Mouse (Mus musculus): ENCODE measurements around the gene Sorbs2. TPM values are rescaled to one million over a fixed set of nuclear protein-coding genes. Genes with fewer than 3 reads are reported as not detected.

Sorbs2 gene
- total and polyA plus RNA-seq, 2 experiments from 2014 or later = 33.2 to 88.8 TPM

- Histone ChIP-seq H3K4me2 (ENCODE audit: low read depth) (no peak overlapping the region), H3K27me3 (ENCODE audit: insufficient read depth, low read length) (no peaks in the 10 kb centered on the region), H3K27ac (ENCODE audit: low read depth, low read length) (no peak overlapping the region), H3K9me3 (ENCODE audit: low read length) (no peaks in the 10 kb centered on the region), H3K4me3 (ENCODE audit: low read depth, low read length) (no peak overlapping the region), H3K9ac (no peak overlapping the region), H3K4me1 (ENCODE audit: insufficient read depth) (no peaks in the 10 kb centered on the region), H3K36me3 (ENCODE audit: insufficient read depth) (no peaks in the 10 kb centered on the region)
- no peak for TF ChIP-seq CTCF (IDR thresholded peaks at IDR 0.05; ENCODE audit: low read depth)
- 89% methylated on average over 2 of the region's 2 CpGs for WGBS
- DNase-seq (no peak), ATAC-seq (no peak)
Measured at GRCm38 (mm10) chr8:45737266-45737665, 229.7 kb downstream of the Sorbs2 start.

- Histone ChIP-seq H3K4me1 (ENCODE audit: insufficient read depth) (no peaks in the 10 kb centered on the region), H3K27ac (ENCODE audit: low read depth, low read length) (no peak overlapping the region), H3K9ac (no peak overlapping the region), H3K4me2 (ENCODE audit: low read depth) (no peak overlapping the region), H3K36me3 (ENCODE audit: insufficient read depth) (no peaks in the 10 kb centered on the region), H3K4me3 (ENCODE audit: low read depth, low read length) (no peak overlapping the region), H3K27me3 (ENCODE audit: insufficient read depth, low read length) (no peaks in the 10 kb centered on the region), H3K9me3 (ENCODE audit: low read length) (no peaks in the 10 kb centered on the region)
- no peak for ATAC-seq
- DNase-seq = no peak
- TF ChIP-seq CTCF (IDR thresholded peaks at IDR 0.05; ENCODE audit: low read depth) = no peak
- 90% methylated on average over 2 of the region's 2 CpGs for WGBS
Measured at GRCm38 (mm10) chr8:45743326-45743725, 235.7 kb downstream of the Sorbs2 start.

- no peak overlapping the region for H3K27ac ChIP-seq (ENCODE audit: low read depth, low read length)
- H3K9me3 ChIP-seq (ENCODE audit: low read length) = no peaks in the 10 kb centered on the region
- no peaks in the 10 kb centered on the region for H3K36me3 ChIP-seq (ENCODE audit: insufficient read depth)
- DNase-seq (no peak), ATAC-seq (no peak)
- no peak overlapping the region for H3K4me2 ChIP-seq (ENCODE audit: low read depth)
- H3K27me3 ChIP-seq (ENCODE audit: insufficient read depth, low read length) = no peaks in the 10 kb centered on the region
- H3K9ac ChIP-seq = no peak overlapping the region
- no peaks in the 10 kb centered on the region for H3K4me1 ChIP-seq (ENCODE audit: insufficient read depth)
- H3K4me3 ChIP-seq (ENCODE audit: low read depth, low read length) = no peak overlapping the region
- TF ChIP-seq CTCF (IDR thresholded peaks at IDR 0.05; ENCODE audit: low read depth) = no peak
Measured at GRCm38 (mm10) chr8:45743739-45744138, 236.2 kb downstream of the Sorbs2 start.

GRCm38 (mm10) chr8:45751512-45752502 is 244.2 kb downstream of the Sorbs2 start:
- peaks cover 6% of the 10 kb centered on the region; the same call in 1 of the 2 replicates for H3K4me1 ChIP-seq (ENCODE audit: insufficient read depth)
- no peaks in the 10 kb centered on the region for H3K27me3 ChIP-seq (ENCODE audit: insufficient read depth, low read length)
- ATAC-seq (peak; percentile 68), DNase-seq (peak; percentile 49)
- no peaks in the 10 kb centered on the region for H3K36me3 ChIP-seq (ENCODE audit: insufficient read depth)
- H3K27ac ChIP-seq (ENCODE audit: low read depth, low read length) = peak overlapping the region; percentile 35; the same call in 1 of the 2 replicates
- no peaks in the 10 kb centered on the region for H3K9me3 ChIP-seq (ENCODE audit: low read length)
- no peak overlapping the region for H3K4me2 ChIP-seq (ENCODE audit: low read depth)
- no peak overlapping the region for H3K9ac ChIP-seq
- H3K4me3 ChIP-seq (ENCODE audit: low read depth, low read length) = no peak overlapping the region
- peak; percentile 47 for TF ChIP-seq CTCF (IDR thresholded peaks at IDR 0.05; ENCODE audit: low read depth)
- WGBS = 55% methylated on average over 12 of the region's 12 CpGs

- H3K4me3 ChIP-seq (ENCODE audit: low read depth, low read length) = no peak overlapping the region
- no peak for TF ChIP-seq CTCF (IDR thresholded peaks at IDR 0.05; ENCODE audit: low read depth)
- H3K27ac ChIP-seq (ENCODE audit: low read depth, low read length) = no peak overlapping the region
- H3K27me3 ChIP-seq (ENCODE audit: insufficient read depth, low read length) = no peaks in the 10 kb centered on the region
- no peak overlapping the region for H3K9ac ChIP-seq
- WGBS = 47% methylated on average over 9 of the region's 9 CpGs
- H3K4me2 ChIP-seq (ENCODE audit: low read depth) = no peak overlapping the region
- ATAC-seq (0 out of 2 replicates have a peak, but pooled peaks have one; percentile 24), DNase-seq (no peak)
- no peaks in the 10 kb centered on the region for H3K36me3 ChIP-seq (ENCODE audit: insufficient read depth)
- no peaks in the 10 kb centered on the region for H3K9me3 ChIP-seq (ENCODE audit: low read length)
- peaks cover 6% of the 10 kb centered on the region; the same call in 1 of the 2 replicates for H3K4me1 ChIP-seq (ENCODE audit: insufficient read depth)
Measured at GRCm38 (mm10) chr8:45755482-45755881, 247.9 kb downstream of the Sorbs2 start.

GRCm38 (mm10) chr8:45755972-45756371 is 248.4 kb downstream of the Sorbs2 start:
- Histone ChIP-seq H3K36me3 (ENCODE audit: insufficient read depth) (no peaks in the 10 kb centered on the region), H3K27ac (ENCODE audit: low read depth, low read length) (no peak overlapping the region), H3K4me1 (ENCODE audit: insufficient read depth) (peaks cover 6% of the 10 kb centered on the region; the same call in 1 of the 2 replicates), H3K9ac (no peak overlapping the region), H3K27me3 (ENCODE audit: insufficient read depth, low read length) (no peaks in the 10 kb centered on the region), H3K4me2 (ENCODE audit: low read depth) (no peak overlapping the region), H3K4me3 (ENCODE audit: low read depth, low read length) (no peak overlapping the region), H3K9me3 (ENCODE audit: low read length) (no peaks in the 10 kb centered on the region)
- TF ChIP-seq CTCF (IDR thresholded peaks at IDR 0.05; ENCODE audit: low read depth) = no peak
- DNase-seq = no peak
- ATAC-seq = no peak
- 67% methylated on average over 7 of the region's 7 CpGs for WGBS

- no peak for DNase-seq
- no peaks in the 10 kb centered on the region for H3K27me3 ChIP-seq (ENCODE audit: insufficient read depth, low read length)
- ATAC-seq = no peak
- 76% methylated on average over 9 of the region's 9 CpGs for WGBS
- peaks cover 11% of the 10 kb centered on the region; the same call in 1 of the 2 replicates for H3K4me1 ChIP-seq (ENCODE audit: insufficient read depth)
- no peak overlapping the region for H3K9ac ChIP-seq
- TF ChIP-seq CTCF (IDR thresholded peaks at IDR 0.05; ENCODE audit: low read depth) = no peak
- no peak overlapping the region for H3K27ac ChIP-seq (ENCODE audit: low read depth, low read length)
- H3K4me2 ChIP-seq (ENCODE audit: low read depth) = no peak overlapping the region
- H3K4me3 ChIP-seq (ENCODE audit: low read depth, low read length) = no peak overlapping the region
- no peaks in the 10 kb centered on the region for H3K36me3 ChIP-seq (ENCODE audit: insufficient read depth)
- no peaks in the 10 kb centered on the region for H3K9me3 ChIP-seq (ENCODE audit: low read length)
Measured at GRCm38 (mm10) chr8:45760622-45761021, 253.0 kb downstream of the Sorbs2 start.
